Mouse (Mus musculus): ENCODE data around the gene Magoh. TPM values are rescaled to one million over a fixed set of nuclear protein-coding genes. Genes with fewer than 3 reads are reported as not detected.

Magoh gene
- total RNA-seq, 2 experiments from 2014 or later: 46.5 to 51.9 TPM

Other genes with a start within 250 kb of the Magoh start
- 1 to 10 TPM; 2.5 to 3.2 TPM for gene Dmrtb1, start 195.5 kb upstream of the Magoh start, total RNA-seq (2021)
- 100 to 1,000 TPM; 171 TPM for gene Lrp8, start 77.5 kb upstream of the Magoh start, total RNA-seq (2021)
- 10 to 100 TPM; 65.2 to 73.8 TPM for gene 0610037L13Rik, start 10.1 kb downstream of the Magoh start, total RNA-seq (2021)
- gene Cpt2, start 43.9 kb downstream of the Magoh start, total RNA-seq (2021): 1 to 10 TPM; 7.3 to 9.4 TPM
- under 1 TPM; 0.14 to 0.18 TPM for gene Slc1a7, start 88.6 kb downstream of the Magoh start, total RNA-seq (2021)
- gene Podn, start 216.7 kb downstream of the Magoh start, total RNA-seq (2021): 10 to 100 TPM; 14.4 to 14.8 TPM